Mouse (Mus musculus) kidney, embryonic 15.5 days (tissue): Measurements from ENCODE around the gene Sgms1. TPM values are rescaled to one million over a fixed set of nuclear protein-coding genes. Genes with fewer than 3 reads are reported as not detected.

Experiments used
- ATAC-seq: fragments of 200-750 bp; cut with Nextera tagmentation; replicated peaks from 2 replicates; pipeline ENCODE4 v1.8.0; 2017; ENCODE audit warnings: moderate TSS enrichment; ENCODE audit not compliant: low FRiP score
- H3K27ac ChIP-seq: fragments of 300-500 bp; sonication (generic); 2 replicates; pipeline ENCODE4 v1.5.1; 2015; ENCODE audit warnings: mild to moderate bottlenecking, inconsistent platforms
- H3K27me3 ChIP-seq: fragments of 300-500 bp; sonication (generic); 2 replicates; pipeline ENCODE4 v1.6.1; 2015; ENCODE audit warnings: inconsistent platforms
- H3K36me3 ChIP-seq: fragments of 300-500 bp; sonication (generic); 2 replicates; pipeline ENCODE4 v1.6.1; 2015; ENCODE audit warnings: inconsistent platforms
- H3K4me1 ChIP-seq: fragments of 300-500 bp; sonication (generic); 2 replicates; pipeline ENCODE4 v1.6.1; 2015; ENCODE audit warnings: inconsistent platforms
- H3K4me2 ChIP-seq: fragments of 300-500 bp; sonication (generic); 2 replicates; pipeline ENCODE4 v1.6.1; 2015; ENCODE audit warnings: moderate library complexity, mild to moderate bottlenecking, inconsistent platforms
- H3K4me3 ChIP-seq: fragments of 300-500 bp; sonication (generic); replicated peaks from 2 replicates; pipeline ENCODE4 v1.5.1; 2015; ENCODE audit warnings: mild to moderate bottlenecking, inconsistent platforms
- H3K9ac ChIP-seq: fragments of 300-500 bp; sonication (generic); 2 replicates; pipeline ENCODE4 v1.6.1; 2015; ENCODE audit warnings: mild to moderate bottlenecking, inconsistent platforms
- H3K9me3 ChIP-seq: fragments of 300-500 bp; sonication (generic); replicated peaks from 2 replicates; pipeline ENCODE4 v1.6.1; 2016; ENCODE audit warnings: inconsistent platforms
- WGBS: fragments of 180-500 bp; shearing (Covaris S2); methylation state at CpG from one replicate; pipeline ENCODE4 v1.1.7; 2015; ENCODE audit warnings: mixed read lengths; 5-methylcytosine and 5-hydroxymethylcytosine counted together
- polyA plus RNA-seq: library from polyadenylated mRNA; unstranded; fragments of >200 nt; fragmentation: Nextera tagmentation; extraction: Ambion mirVana; gene quantifications from 2 replicates; pipeline ENCODE4 v1.2.1, GENCODE M21; 2015

Gene Sgms1
- polyA plus RNA-seq, 1 experiment from 2014 or later: 57.0 TPM

DNA sequence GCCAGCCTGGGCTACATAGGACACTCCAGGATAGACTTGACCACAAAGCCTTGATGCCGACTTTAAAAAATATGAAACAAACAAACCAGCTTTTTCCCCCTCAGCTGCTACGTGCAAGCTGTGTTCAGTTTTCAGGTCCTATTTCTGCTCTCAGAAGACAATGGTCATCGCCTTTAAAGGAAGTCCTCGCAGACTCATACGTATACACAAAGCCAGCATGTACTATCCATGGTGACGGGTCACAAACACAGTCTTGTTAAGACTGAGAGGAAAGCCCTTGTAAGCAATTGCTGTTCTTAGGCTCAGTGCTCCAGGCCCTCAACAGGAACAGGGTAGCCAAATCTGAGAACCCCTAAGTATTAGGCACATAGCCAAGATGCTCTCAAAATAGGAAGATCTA is 110.1 kb downstream of the Sgms1 start:
- H3K4me3 ChIP-seq: no peak overlapping the region
- no peak overlapping the region for H3K27ac ChIP-seq
- no peak overlapping the region for H3K4me2 ChIP-seq
- H3K9me3 ChIP-seq: no peaks in the 10 kb centered on the region
- 92% methylated on average over 6 of the region's 6 CpGs for WGBS
- no peak for ATAC-seq
- H3K27me3 ChIP-seq: no peaks in the 10 kb centered on the region
- H3K4me1 ChIP-seq: peaks cover 43% of the 10 kb centered on the region
- no peaks in the 10 kb centered on the region for H3K36me3 ChIP-seq
- no peak overlapping the region for H3K9ac ChIP-seq

GRCm38 (mm10) chr19:32277869-32278268 is 111.6 kb downstream of the Sgms1 start:
- Histone ChIP-seq H3K27ac (0 out of 2 replicates have a peak overlapping the region, but pooled peaks have one; percentile 39), H3K9ac (no peak overlapping the region), H3K4me2 (no peak overlapping the region), H3K4me3 (no peak overlapping the region), H3K4me1 (peaks cover 43% of the 10 kb centered on the region), H3K27me3 (no peaks in the 10 kb centered on the region), H3K9me3 (no peaks in the 10 kb centered on the region), H3K36me3 (no peaks in the 10 kb centered on the region)
- WGBS: 65% methylated on average over 3 of the region's 3 CpGs
- no peak for ATAC-seq

GRCm38 (mm10) chr19:32277287-32277686 is 112.2 kb downstream of the Sgms1 start:
- no peaks in the 10 kb centered on the region for H3K36me3 ChIP-seq
- H3K4me3 ChIP-seq: no peak overlapping the region
- 89% methylated on average over 2 of the region's 2 CpGs for WGBS
- H3K27ac ChIP-seq: peak overlapping the region; percentile 39; the same call in 1 of the 2 replicates
- no peak overlapping the region for H3K9ac ChIP-seq
- no peak for ATAC-seq
- peaks cover 41% of the 10 kb centered on the region for H3K4me1 ChIP-seq
- no peak overlapping the region for H3K4me2 ChIP-seq
- no peaks in the 10 kb centered on the region for H3K27me3 ChIP-seq
- no peaks in the 10 kb centered on the region for H3K9me3 ChIP-seq

DNA sequence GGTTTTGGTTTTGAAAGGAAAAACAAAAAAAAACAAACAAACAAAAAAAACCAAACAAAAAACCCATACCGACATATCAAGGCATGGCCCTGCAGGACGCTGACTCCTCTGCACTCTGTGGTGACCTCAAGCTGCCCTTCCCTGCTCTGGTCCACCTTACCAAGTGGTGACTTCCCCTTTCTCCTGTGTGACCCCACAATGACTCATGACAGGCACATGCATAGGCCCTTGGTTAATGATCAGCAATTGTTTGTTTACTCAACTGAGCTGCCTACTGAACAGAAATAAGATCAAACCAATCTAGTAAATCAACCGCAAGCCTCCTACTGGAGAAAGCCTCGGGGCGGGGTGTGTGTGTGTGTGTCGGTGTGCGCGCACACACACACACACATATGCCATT is 112.7 kb downstream of the Sgms1 start:
- Histone ChIP-seq H3K9ac (no peak overlapping the region), H3K36me3 (no peaks in the 10 kb centered on the region), H3K4me2 (no peak overlapping the region), H3K27ac (0 out of 2 replicates have a peak overlapping the region, but pooled peaks have one; percentile 10), H3K9me3 (no peaks in the 10 kb centered on the region), H3K27me3 (no peaks in the 10 kb centered on the region), H3K4me3 (no peak overlapping the region), H3K4me1 (peaks cover 36% of the 10 kb centered on the region)
- WGBS: 64% methylated on average over 8 of the region's 8 CpGs
- ATAC-seq: no peak; the same call in 1 of the 2 replicates

- H3K36me3 ChIP-seq: no peaks in the 10 kb centered on the region
- no peak overlapping the region for H3K4me3 ChIP-seq
- WGBS: 83% methylated on average over 5 of the region's 5 CpGs
- H3K9me3 ChIP-seq: no peaks in the 10 kb centered on the region
- no peak for ATAC-seq
- no peaks in the 10 kb centered on the region for H3K27me3 ChIP-seq
- H3K4me1 ChIP-seq: peaks cover 32% of the 10 kb centered on the region
- H3K4me2 ChIP-seq: no peak overlapping the region
- H3K27ac ChIP-seq: 0 out of 2 replicates have a peak overlapping the region, but pooled peaks have one; percentile 10
- no peak overlapping the region for H3K9ac ChIP-seq
These were observed 113.3 kb downstream of the Sgms1 start for GRCm38 (mm10) chr19:32276263-32276662.

GRCm38 (mm10) chr19:32275068-32275925 is 114.2 kb downstream of the Sgms1 start:
- Histone ChIP-seq H3K27me3 (no peaks in the 10 kb centered on the region), H3K4me2 (no peak overlapping the region), H3K9me3 (no peaks in the 10 kb centered on the region), H3K27ac (peak overlapping the region; percentile 45; the same call in 1 of the 2 replicates), H3K4me3 (no peak overlapping the region), H3K4me1 (peaks cover 32% of the 10 kb centered on the region), H3K9ac (no peak overlapping the region), H3K36me3 (no peaks in the 10 kb centered on the region)
- 80% methylated on average over 14 of the region's 14 CpGs for WGBS
- ATAC-seq: no peak

- 70% methylated on average over 2 of the region's 2 CpGs for WGBS
- no peak for ATAC-seq
These were observed 115.4 kb downstream of the Sgms1 start for GRCm38 (mm10) chr19:32274145-32274544.

GRCm38 (mm10) chr19:32273714-32274113 is 115.8 kb downstream of the Sgms1 start:
- no peak overlapping the region for H3K4me3 ChIP-seq
- no peak overlapping the region for H3K9ac ChIP-seq
- no peak overlapping the region for H3K27ac ChIP-seq
- H3K4me1 ChIP-seq: peaks cover 43% of the 10 kb centered on the region
- no peak for ATAC-seq
- H3K36me3 ChIP-seq: no peaks in the 10 kb centered on the region
- no peak overlapping the region for H3K4me2 ChIP-seq
- 55% methylated on average over 3 of the region's 3 CpGs for WGBS
- H3K27me3 ChIP-seq: no peaks in the 10 kb centered on the region
- no peaks in the 10 kb centered on the region for H3K9me3 ChIP-seq

More at GRCm38 (mm10) chr19:32274145-32274544, 115.4 kb downstream of the Sgms1 start:
- H3K9ac ChIP-seq: no peak overlapping the region
- no peaks in the 10 kb centered on the region for H3K27me3 ChIP-seq
- H3K9me3 ChIP-seq: no peaks in the 10 kb centered on the region
- H3K4me1 ChIP-seq: peaks cover 38% of the 10 kb centered on the region
- no peak overlapping the region for H3K4me3 ChIP-seq
- H3K4me2 ChIP-seq: no peak overlapping the region
- no peaks in the 10 kb centered on the region for H3K36me3 ChIP-seq
- no peak overlapping the region for H3K27ac ChIP-seq

DNA sequence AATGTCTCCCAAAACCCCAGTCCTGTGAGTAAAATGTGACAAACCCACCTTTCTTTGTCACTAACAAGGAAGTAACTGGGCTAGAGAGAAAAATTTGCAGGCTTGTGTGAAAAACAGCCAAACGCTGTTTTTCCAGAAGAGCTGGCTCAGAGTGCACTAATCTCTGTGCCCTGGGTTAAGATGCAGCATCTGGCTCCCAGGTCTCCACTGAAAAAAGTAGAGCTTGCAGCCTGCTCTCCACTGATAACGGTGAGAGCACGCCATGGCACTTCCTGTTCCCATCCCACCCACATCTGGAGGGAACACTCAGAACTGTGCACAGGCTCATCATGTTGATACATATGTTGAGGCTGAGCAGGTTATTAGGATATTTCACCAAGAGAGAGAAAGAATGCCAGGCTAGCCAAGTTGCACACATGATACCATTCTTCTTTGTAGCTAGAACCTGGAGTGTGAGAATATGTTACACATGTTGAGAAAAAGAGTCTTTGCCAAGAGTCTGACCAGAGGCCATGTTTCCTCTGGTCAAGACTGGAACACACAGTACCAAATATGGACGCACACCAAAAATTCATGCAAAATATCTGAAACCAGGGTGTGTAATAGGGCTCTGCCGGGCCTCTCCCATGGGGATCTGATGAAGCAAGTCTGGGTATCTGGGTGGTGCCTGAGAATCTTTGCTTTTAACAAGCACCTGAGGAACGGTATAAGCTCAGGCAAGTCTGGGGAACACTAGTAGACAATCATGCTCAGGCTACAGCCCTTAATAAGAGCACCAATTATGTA is 116.8 kb downstream of the Sgms1 start:
- peaks cover 45% of the 10 kb centered on the region for H3K4me1 ChIP-seq
- peak; percentile 53; the same call in 1 of the 2 replicates for ATAC-seq
- 0 out of 2 replicates have a peak overlapping the region, but pooled peaks have one; percentile 8 for H3K27ac ChIP-seq
- H3K9me3 ChIP-seq: no peaks in the 10 kb centered on the region
- no peaks in the 10 kb centered on the region for H3K36me3 ChIP-seq
- H3K4me3 ChIP-seq: no peak overlapping the region
- no peaks in the 10 kb centered on the region for H3K27me3 ChIP-seq
- no peak overlapping the region for H3K4me2 ChIP-seq
- H3K9ac ChIP-seq: no peak overlapping the region
- WGBS: 69% methylated on average over 6 of the region's 6 CpGs

DNA sequence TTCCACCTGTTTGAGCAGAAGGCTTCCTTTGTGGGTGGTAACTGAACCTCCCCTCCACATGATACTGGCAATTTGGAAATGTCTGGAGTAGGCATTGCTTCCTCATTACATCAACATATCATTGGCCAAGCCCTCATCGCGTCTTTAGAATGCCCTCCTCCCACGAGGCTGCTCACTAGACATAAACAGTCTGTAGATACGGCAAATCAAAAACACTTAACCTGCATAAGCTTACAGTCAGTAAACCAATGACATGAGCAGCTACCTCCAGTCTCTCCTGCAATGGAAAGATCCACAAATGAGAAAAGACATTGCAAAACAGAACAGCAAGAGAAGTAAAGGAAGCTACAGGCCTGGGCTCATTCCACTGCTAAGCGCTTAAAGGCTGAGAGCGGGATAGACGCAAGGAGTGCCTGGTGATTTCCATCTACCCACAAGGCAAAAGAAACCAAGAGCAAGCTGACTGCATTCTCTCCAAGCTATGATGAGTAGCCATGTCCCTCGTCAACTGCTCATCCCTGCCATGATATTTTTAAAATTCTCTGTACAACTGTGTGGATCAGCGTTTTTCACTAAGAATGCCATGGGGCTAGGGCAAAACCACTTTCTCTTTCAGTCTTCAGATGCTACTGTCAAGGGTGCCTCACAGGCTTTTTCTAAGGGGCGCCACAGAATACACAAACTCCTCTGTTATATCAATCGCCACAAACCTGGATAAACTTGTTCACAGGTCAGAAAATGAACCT is 117.9 kb downstream of the Sgms1 start:
- no peak overlapping the region for H3K4me3 ChIP-seq
- no peak overlapping the region for H3K27ac ChIP-seq
- H3K36me3 ChIP-seq: no peaks in the 10 kb centered on the region
- no peak overlapping the region for H3K4me2 ChIP-seq
- ATAC-seq: no peak
- peaks cover 41% of the 10 kb centered on the region for H3K4me1 ChIP-seq
- H3K27me3 ChIP-seq: no peaks in the 10 kb centered on the region
- H3K9ac ChIP-seq: no peak overlapping the region
- H3K9me3 ChIP-seq: no peaks in the 10 kb centered on the region
- 78% methylated on average over 11 of the region's 11 CpGs for WGBS

DNA sequence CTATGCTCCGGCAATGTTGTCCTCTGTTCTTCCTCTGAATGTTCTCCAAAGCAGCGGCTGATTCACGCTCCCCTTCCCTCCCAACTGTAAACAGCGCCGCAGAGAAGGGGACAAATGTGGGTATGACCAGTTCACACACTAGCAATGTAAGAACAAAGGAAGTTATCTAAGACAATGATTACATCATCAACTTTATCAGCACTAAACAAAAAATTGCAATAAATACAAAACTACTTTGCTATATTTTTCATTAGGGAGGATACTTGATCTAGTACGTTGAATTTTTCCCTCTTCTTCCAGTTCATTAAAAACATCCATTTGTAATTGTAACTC is 119.7 kb downstream of the Sgms1 start:
- Histone ChIP-seq H3K36me3 (no peaks in the 10 kb centered on the region), H3K27ac (no peak overlapping the region), H3K4me2 (no peak overlapping the region), H3K4me3 (no peak overlapping the region), H3K9me3 (no peaks in the 10 kb centered on the region), H3K9ac (no peak overlapping the region), H3K4me1 (peaks cover 29% of the 10 kb centered on the region), H3K27me3 (no peaks in the 10 kb centered on the region)
- WGBS: 76% methylated on average over 6 of the region's 6 CpGs
- ATAC-seq: no peak
